Mouse (Mus musculus) monocyte, adult 5-6 weeks (primary cell): ENCODE data around the gene Etv5. TPM values are rescaled to one million over a fixed set of nuclear protein-coding genes. Genes with fewer than 3 reads are reported as not detected.
"Not testable (repeated sequence)": the region's sequence is repeated elsewhere in the genome, so short reads cannot be mapped to it uniquely, and the experiment has no call there.

ENCODE experiments used
- ATAC-seq: fragments of 153-309, 156-312 bp; replicated peaks from 2 replicates; pipeline ENCODE4 v1.8.0; 2017; ENCODE audit warnings: mild to moderate bottlenecking; ENCODE audit not compliant: low TSS enrichment, insufficient number of reproducible peaks, severe bottlenecking, poor library complexity, low FRiP score
- total RNA-seq: library from RNA; stranded (forward); fragments of 200-1000, 200-491, 200-594 nt; gene quantifications from 3 replicates; pipeline ENCODE4 v1.2.3, GENCODE M21; 2017

Etv5 gene
- total RNA-seq, 1 experiment from 2014 or later = 3.2 TPM

DNA sequence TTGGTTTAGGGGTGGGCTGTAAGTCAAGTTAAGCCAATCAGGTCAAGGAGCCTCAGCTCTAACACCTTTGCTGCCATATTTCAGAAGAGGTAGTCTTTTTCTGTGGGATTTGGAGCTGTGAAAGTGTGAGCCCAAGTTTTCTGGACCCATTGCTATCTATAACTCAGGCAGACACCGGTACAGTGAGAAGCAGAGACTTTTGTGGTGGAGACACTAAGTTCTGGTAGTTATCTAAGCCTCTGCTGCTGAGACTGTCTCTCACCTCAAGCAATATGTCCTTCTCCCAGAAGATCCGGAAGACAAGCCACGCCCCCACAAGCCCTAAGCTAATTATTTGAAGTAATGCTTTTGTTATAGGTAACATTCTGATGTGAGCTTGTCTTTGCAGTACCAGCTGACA lies 73.9 kb downstream of the Etv5 start:
- no peak for ATAC-seq

DNA sequence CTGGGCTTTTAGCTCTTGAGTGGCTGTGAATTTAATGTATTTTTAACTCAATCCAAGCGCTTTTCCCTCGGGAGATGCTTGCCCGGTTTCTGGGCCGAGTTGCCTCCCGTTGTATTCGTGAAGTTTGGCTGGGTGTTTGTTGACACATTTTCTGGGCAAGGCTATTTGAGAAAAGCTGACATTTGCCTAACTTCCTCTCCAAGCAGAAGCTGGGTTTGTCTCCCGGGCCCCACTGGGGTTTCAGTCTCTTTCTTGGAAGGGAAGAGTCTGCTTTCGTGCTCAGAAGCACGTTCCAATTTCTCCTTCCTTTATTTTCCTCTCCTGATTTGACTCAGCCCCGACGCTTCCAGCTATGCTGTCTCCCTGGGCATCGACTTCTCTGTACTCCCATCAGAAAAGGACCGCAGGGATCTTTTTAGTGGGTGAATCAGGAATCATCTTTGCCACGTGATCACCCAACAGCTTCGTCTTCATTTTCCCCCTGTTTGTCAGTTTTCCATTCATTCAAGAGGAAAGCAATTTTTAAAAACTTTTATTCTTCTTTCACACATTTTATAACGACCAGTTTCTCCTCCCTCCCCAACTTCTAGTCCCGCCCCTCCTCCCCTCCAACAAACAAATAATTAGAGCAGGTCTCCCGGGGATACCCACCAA lies 80.7 kb downstream of the Etv5 start:
- ATAC-seq = 0 out of 2 replicates have a peak, but pooled peaks have one; percentile 27

DNA sequence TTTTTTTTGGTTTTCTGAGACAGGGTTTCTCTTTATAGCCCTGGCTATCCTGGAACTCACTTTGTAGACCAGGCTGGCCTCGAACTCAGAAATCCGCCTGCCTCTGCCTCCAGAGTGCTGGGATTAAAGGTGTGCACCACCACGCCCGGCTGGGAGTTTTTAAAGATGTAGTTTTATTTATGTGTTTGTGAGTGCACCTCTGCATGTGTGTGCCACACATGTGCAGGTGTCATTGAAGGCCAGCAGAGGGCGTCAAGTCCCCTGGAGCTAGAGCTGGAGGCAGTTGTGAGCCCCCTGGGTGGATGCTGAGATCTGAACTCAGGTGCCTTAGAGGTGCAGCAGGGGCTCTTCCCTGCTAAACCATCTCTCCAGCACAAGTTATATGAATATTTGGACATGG lies 85.3 kb downstream of the Etv5 start:
- not testable (repeated sequence) for ATAC-seq

DNA sequence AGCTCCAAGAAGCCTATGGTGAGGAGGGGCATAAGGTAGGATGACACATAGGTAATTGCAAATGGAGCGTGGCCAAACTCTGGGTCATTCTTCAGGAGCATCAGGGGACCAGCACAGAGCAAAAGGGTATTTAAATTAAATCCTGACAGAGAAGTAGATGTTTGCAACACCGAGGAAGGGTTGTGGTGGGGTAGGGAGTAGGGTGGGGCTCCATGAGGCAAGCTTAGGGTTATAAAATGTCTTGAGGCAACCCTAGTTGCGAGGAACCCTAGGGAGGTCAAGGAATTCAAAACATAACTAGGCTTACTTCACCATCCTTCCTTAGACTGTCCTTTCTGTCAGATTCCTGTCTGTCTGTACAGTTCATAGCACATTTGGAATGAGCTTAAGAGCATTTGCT lies 85.9 kb downstream of the Etv5 start:
- peak; percentile 70 for ATAC-seq

DNA sequence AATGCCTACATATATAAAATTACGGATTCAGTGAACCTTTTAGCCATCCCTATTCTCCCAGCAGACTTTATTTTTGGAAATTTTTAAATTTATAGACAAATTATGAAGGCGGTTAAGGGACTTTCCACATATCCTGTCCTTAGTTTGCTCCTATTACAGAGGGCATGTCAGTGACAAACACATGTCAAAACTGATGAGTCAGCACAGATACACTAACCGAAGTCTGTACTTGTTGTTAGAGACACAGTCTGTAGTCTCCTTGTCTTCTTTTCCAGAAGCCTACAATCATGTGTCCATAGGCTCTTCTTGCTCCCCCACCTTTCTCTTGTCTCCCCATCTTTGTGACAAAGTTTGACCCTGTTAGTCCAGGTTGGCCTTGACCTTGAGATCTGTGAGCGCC lies 88.3 kb downstream of the Etv5 start:
- ATAC-seq = no peak

DNA sequence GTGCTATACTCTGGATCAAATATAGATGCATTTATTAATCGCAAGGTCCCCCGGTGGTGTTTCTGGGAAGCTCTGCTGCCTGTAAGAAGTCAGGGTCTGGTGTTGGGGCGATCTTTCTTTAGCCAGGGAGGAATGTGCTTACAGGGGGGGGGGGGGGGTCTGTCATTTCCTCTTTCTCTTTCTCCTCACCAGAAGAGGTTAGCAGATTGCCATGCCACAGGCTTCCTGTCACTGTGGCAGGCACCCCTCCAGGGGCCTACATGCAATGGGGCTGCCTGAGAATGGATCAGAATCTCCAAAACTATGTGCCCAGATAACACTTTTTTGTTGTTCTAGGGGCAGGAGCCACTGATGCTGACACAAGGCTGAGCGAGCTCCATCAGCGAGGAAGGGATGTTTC lies 89.7 kb downstream of the Etv5 start:
- ATAC-seq = no peak

DNA sequence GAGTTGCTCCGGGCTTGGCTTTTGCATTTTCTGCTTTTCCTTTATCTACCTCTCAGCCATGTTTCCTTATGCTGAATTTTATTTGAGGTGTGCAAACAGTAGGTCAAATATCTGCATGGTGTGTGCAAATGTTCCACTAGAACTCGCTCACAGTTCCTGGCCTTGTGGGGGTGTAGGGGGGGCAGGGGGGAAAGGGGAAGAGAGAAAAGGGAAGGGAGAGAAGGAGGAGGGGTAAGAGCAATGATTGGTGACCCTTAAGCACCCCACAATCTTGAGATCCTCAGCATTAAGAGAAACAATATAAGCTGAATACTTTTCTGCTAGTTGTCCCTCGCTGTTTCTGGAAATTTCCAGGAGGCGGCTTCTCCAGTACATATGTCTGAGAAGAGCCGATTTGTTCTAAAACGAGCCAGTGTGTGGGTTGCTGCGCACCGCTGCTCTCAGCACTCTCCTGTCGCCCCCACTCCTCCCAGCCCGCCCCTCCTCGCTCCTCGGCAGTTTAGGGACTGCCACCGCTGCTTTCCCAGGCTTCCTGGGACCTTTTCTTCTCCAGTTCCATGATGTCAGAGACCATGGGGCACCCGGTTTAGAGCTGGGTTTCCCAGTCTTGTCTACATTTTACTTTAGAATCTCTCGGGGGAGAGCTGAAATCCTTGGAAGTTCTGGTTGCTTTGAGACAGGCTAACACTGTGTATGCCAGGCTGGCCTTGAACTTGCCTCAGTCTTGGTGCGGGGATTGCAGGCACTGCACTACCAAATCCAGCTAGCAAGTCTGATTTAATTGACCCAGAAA lies 90.8 kb downstream of the Etv5 start:
- no peak for ATAC-seq

DNA sequence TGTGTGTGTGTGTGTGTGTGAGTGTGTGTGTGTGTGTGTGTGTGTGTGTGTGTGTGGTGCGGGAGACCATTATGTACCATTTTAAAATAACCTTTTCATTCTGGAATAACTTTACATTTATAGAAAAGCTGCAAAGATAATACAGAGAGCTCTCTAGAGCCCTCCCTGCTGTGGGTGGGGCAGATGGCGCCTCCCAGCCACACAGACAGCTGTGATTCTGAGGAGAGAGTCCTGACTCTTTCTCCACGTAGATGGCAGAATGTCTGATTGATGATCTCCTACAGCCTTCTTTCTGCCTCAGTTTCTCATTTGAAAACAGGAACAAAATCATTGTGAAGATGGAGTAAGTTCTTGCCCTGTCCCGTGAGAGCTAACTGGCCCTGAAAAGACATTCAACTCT lies 91.5 kb downstream of the Etv5 start:
- no peak for ATAC-seq

DNA sequence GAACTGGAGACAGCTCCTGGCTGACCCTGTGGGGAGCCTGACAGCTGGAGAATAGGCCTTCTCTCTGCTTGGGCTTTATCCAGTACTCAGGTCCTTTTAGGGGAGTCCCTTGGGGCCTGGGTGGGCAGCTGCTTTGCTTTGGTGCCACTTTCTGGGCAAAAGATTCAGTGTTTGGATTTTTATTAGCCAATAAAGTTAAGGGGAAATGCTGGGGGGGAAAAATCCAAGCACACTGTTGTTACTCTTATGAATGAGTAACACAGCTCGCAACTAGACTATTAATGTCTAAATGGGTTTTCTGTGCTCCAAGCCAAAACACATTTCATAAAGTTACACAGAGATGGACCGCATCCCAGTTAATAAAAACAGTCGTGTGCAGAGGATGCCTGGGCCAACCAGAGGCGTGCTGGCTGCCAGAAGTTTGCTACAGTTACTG lies 98.3 kb downstream of the Etv5 start:
- ATAC-seq = no peak

DNA sequence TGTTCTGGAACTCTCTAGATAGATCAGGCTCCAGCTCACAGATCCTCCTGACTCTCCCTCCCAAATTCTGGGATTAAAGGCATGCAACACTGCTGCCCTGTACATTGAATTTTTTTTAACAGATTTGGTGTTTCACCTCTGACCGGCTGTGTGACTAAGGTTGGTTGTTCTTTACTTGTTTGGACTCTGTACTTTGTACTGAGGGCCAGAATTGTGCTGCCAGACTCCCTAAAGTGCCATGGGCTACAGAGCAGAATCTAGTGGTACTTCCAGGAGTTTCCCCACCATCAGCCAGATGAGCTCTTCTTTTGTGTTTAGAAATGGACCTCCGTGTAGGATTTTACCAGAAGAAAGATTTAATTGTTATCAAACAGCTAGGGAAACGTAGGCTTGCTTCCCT lies 103.7 kb downstream of the Etv5 start:
- ATAC-seq = no peak

Other genes starting within 250 kb of the Etv5 start
- 625 to 777 TPM (median 669 TPM) in 3 replicates for gene Tra2b, start 173.7 kb downstream of the Etv5 start, total RNA-seq
- gene Dgkg, start 217.5 kb upstream of the Etv5 start, total RNA-seq = 21.3 to 23.7 TPM (median 22.5 TPM) in 3 replicates